Mouse (Mus musculus) spleen, adult 18-20 months (tissue): ENCODE results near the gene Itprid1.

ENCODE experiments used
- DNase-seq, 2 experiments: peaks; one replicate each; pipeline ENCODE4 v3.0.0; 2022; ENCODE audit warnings: mixed read lengths in 2 of 2

Gene Itprid1

GRCm38 (mm10) chr6:55836650-55837320, at the start of gene Itprid1:
Gene Itprid1 (plus strand): TSS chr6:55836895.
- no peak for DNase-seq

- DNase-seq: no peak
Measured at GRCm38 (mm10) chr6:55789557-55789956, 47.1 kb upstream of the Itprid1 start.

- no peak for DNase-seq
Measured at GRCm38 (mm10) chr6:55791852-55792496, 44.7 kb upstream of the Itprid1 start.

GRCm38 (mm10) chr6:55792536-55792935, 44.2 kb upstream of the Itprid1 start:
- no peak for DNase-seq

GRCm38 (mm10) chr6:55802686-55803085, 34.0 kb upstream of the Itprid1 start:
- DNase-seq: no peak

GRCm38 (mm10) chr6:55803357-55803756, 33.3 kb upstream of the Itprid1 start:
- DNase-seq: no peak

GRCm38 (mm10) chr6:55803991-55804680, 32.6 kb upstream of the Itprid1 start:
- DNase-seq: no peak

GRCm38 (mm10) chr6:55804681-55805000, 32.1 kb upstream of the Itprid1 start:
- no peak for DNase-seq

GRCm38 (mm10) chr6:55805291-55806137, 31.2 kb upstream of the Itprid1 start:
- no peak for DNase-seq

GRCm38 (mm10) chr6:55806537-55806936, 30.2 kb upstream of the Itprid1 start:
- no peak for DNase-seq

- no peak for DNase-seq
Measured at GRCm38 (mm10) chr6:55808692-55809091, 28.0 kb upstream of the Itprid1 start.

- DNase-seq: no peak
Measured at GRCm38 (mm10) chr6:55811153-55811552, 25.5 kb upstream of the Itprid1 start.

GRCm38 (mm10) chr6:55812353-55812752, 24.3 kb upstream of the Itprid1 start:
- DNase-seq: no peak

GRCm38 (mm10) chr6:55814184-55814926, 22.3 kb upstream of the Itprid1 start:
- DNase-seq: no peak

- DNase-seq: no peak
Measured at GRCm38 (mm10) chr6:55816911-55817310, 19.8 kb upstream of the Itprid1 start.

- no peak for DNase-seq
Measured at GRCm38 (mm10) chr6:55829722-55830121, 7.0 kb upstream of the Itprid1 start.

GRCm38 (mm10) chr6:55852589-55852988, 15.9 kb downstream of the Itprid1 start:
- no peak for DNase-seq

GRCm38 (mm10) chr6:55856085-55856484, 19.4 kb downstream of the Itprid1 start:
- no peak for DNase-seq

GRCm38 (mm10) chr6:55865206-55865605, 28.5 kb downstream of the Itprid1 start:
- no peak for DNase-seq

GRCm38 (mm10) chr6:55879356-55879960, 42.8 kb downstream of the Itprid1 start:
- DNase-seq: no peak

- DNase-seq: no peak
Measured at GRCm38 (mm10) chr6:55880886-55881285, 44.2 kb downstream of the Itprid1 start.

- DNase-seq: no peak
Measured at GRCm38 (mm10) chr6:55887598-55887997, 50.9 kb downstream of the Itprid1 start.
